Mouse (Mus musculus) heart, embryonic 11.5 days (tissue): ENCODE measurements at regions not wholly inside any gene's neighbourhood (a gene's known extent, or its start where the extent isn't known, plus 50 kb on each side); places are given as distances from the start of the nearest gene placed in this dataset.

ENCODE experiments used
- ATAC-seq: fragments of 200-750 bp; cut with Nextera tagmentation; replicated peaks from 2 replicates; pipeline ENCODE4 v1.8.0; 2017; ENCODE audit warnings: moderate library complexity; ENCODE audit not compliant: insufficient number of reproducible peaks, low FRiP score, low TSS enrichment
- H3K27ac ChIP-seq: fragments of 300-500 bp; sonication (generic); 2 replicates; pipeline ENCODE4 v1.5.1; 2014; ENCODE audit warnings: mild to moderate bottlenecking, low read depth, low read length
- H3K27me3 ChIP-seq: fragments of 300-500 bp; sonication (generic); 2 replicates; pipeline ENCODE4 v1.6.1; 2014; ENCODE audit warnings: mild to moderate bottlenecking, low read length, mixed read lengths; ENCODE audit not compliant: control insufficient read depth, insufficient read depth
- H3K36me3 ChIP-seq: fragments of 300-500 bp; sonication (generic); 2 replicates; pipeline ENCODE4 v1.6.1; 2014; ENCODE audit warnings: mild to moderate bottlenecking, low read length, moderate library complexity, mixed read lengths; ENCODE audit not compliant: control insufficient read depth, insufficient read depth
- H3K4me1 ChIP-seq: fragments of 300-500 bp; sonication (generic); 2 replicates; pipeline ENCODE4 v1.6.1; 2014; ENCODE audit warnings: low read length; ENCODE audit not compliant: control insufficient read depth, insufficient read depth
- H3K4me2 ChIP-seq: fragments of 300-500 bp; sonication (generic); 2 replicates; pipeline ENCODE4 v1.6.1; 2014; ENCODE audit warnings: mild to moderate bottlenecking, moderate library complexity
- H3K4me3 ChIP-seq: fragments of 300-500 bp; sonication (generic); 2 replicates; pipeline ENCODE4 v1.5.1; 2014; ENCODE audit warnings: low read depth, low read length
- H3K9ac ChIP-seq: fragments of 300-500 bp; sonication (generic); 2 replicates; pipeline ENCODE4 v1.6.1; 2014; ENCODE audit warnings: mild to moderate bottlenecking, low read depth, low read length, moderate library complexity
- H3K9me3 ChIP-seq: fragments of 300-500 bp; sonication (generic); replicated peaks from 2 replicates; pipeline ENCODE4 v1.6.1; 2016; ENCODE audit warnings: low read length; ENCODE audit not compliant: control insufficient read depth
- WGBS: fragments of 180-500 bp; shearing (Covaris S2); extraction: QIAGEN DNeasy Blood & Tissue Kit; methylation state at CpG from one replicate; pipeline ENCODE4 v1.1.7; 2014; ENCODE audit not compliant: insufficient replicate concordance; 5-methylcytosine and 5-hydroxymethylcytosine counted together

- 0 out of 2 replicates have a peak, but pooled peaks have one; percentile 10 for ATAC-seq
Measured at GRCm38 (mm10) chr3:149404691-149405090, 414.3 kb upstream of the Adgrl2 start.

GRCm38 (mm10) chr3:149402496-149402895 lies 412.1 kb upstream of the Adgrl2 start:
- Histone ChIP-seq H3K4me1 (no peaks in the 10 kb centered on the region), H3K4me3 (no peak overlapping the region), H3K36me3 (no peaks in the 10 kb centered on the region), H3K27me3 (no peaks in the 10 kb centered on the region), H3K27ac (no peak overlapping the region), H3K9ac (no peak overlapping the region), H3K9me3 (no peaks in the 10 kb centered on the region), H3K4me2 (no peak overlapping the region)
- ATAC-seq = no peak
- WGBS = 77% methylated on average over 9 of the region's 9 CpGs

More at GRCm38 (mm10) chr3:149404691-149405090, 414.3 kb upstream of the Adgrl2 start:
- H3K27ac ChIP-seq = no peak overlapping the region
- 77% methylated on average over 14 of the region's 14 CpGs for WGBS
- H3K36me3 ChIP-seq = no peaks in the 10 kb centered on the region
- no peak overlapping the region for H3K4me3 ChIP-seq
- no peaks in the 10 kb centered on the region for H3K4me1 ChIP-seq
- H3K27me3 ChIP-seq = no peaks in the 10 kb centered on the region
- no peaks in the 10 kb centered on the region for H3K9me3 ChIP-seq
- H3K9ac ChIP-seq = no peak overlapping the region
- H3K4me2 ChIP-seq = no peak overlapping the region

- Histone ChIP-seq H3K36me3 (no peaks in the 10 kb centered on the region), H3K4me2 (no peak overlapping the region), H3K4me3 (no peak overlapping the region), H3K9me3 (no peaks in the 10 kb centered on the region), H3K27me3 (no peaks in the 10 kb centered on the region), H3K27ac (no peak overlapping the region), H3K4me1 (no peaks in the 10 kb centered on the region), H3K9ac (no peak overlapping the region)
- 53% methylated on average over 4 of the region's 4 CpGs for WGBS
- no peak for ATAC-seq
Measured at GRCm38 (mm10) chr3:149395082-149395481, 404.7 kb upstream of the Adgrl2 start.

- Histone ChIP-seq H3K27ac (no peak overlapping the region), H3K27me3 (no peaks in the 10 kb centered on the region), H3K36me3 (no peaks in the 10 kb centered on the region), H3K9me3 (no peaks in the 10 kb centered on the region), H3K4me2 (no peak overlapping the region), H3K4me1 (no peaks in the 10 kb centered on the region), H3K9ac (no peak overlapping the region), H3K4me3 (no peak overlapping the region)
- WGBS = 66% methylated on average over 4 of the region's 4 CpGs
- ATAC-seq = no peak
Measured at GRCm38 (mm10) chr3:149393317-149394172, 403.2 kb upstream of the Adgrl2 start.

- H3K36me3 ChIP-seq = no peaks in the 10 kb centered on the region
- no peak overlapping the region for H3K27ac ChIP-seq
- H3K9ac ChIP-seq = no peak overlapping the region
- H3K27me3 ChIP-seq = no peaks in the 10 kb centered on the region
- no peaks in the 10 kb centered on the region for H3K4me1 ChIP-seq
- 85% methylated on average over 9 of the region's 9 CpGs for WGBS
- H3K4me2 ChIP-seq = no peak overlapping the region
- H3K9me3 ChIP-seq = no peaks in the 10 kb centered on the region
- ATAC-seq = no peak
- H3K4me3 ChIP-seq = no peak overlapping the region
Measured at GRCm38 (mm10) chr3:149392164-149392563, 401.8 kb upstream of the Adgrl2 start.

GRCm38 (mm10) chr3:149387537-149387936 lies 397.2 kb upstream of the Adgrl2 start:
- no peak overlapping the region for H3K4me2 ChIP-seq
- H3K4me1 ChIP-seq = 0 out of 2 replicates have a peak, but pooled peaks cover 4% of the 10 kb centered on the region
- H3K36me3 ChIP-seq = no peaks in the 10 kb centered on the region
- no peaks in the 10 kb centered on the region for H3K27me3 ChIP-seq
- no peak overlapping the region for H3K27ac ChIP-seq
- 28% methylated on average over 3 of the region's 3 CpGs for WGBS
- no peak for ATAC-seq
- H3K9me3 ChIP-seq = no peaks in the 10 kb centered on the region
- no peak overlapping the region for H3K9ac ChIP-seq
- no peak overlapping the region for H3K4me3 ChIP-seq

GRCm38 (mm10) chr3:149386027-149386426 lies 395.7 kb upstream of the Adgrl2 start:
- Histone ChIP-seq H3K4me3 (no peak overlapping the region), H3K27ac (no peak overlapping the region), H3K4me2 (no peak overlapping the region), H3K9me3 (no peaks in the 10 kb centered on the region), H3K36me3 (no peaks in the 10 kb centered on the region), H3K4me1 (peaks cover 8% of the 10 kb centered on the region; the same call in 1 of the 2 replicates), H3K9ac (no peak overlapping the region), H3K27me3 (no peaks in the 10 kb centered on the region)
- ATAC-seq = no peak
- 53% methylated on average over 2 of the region's 2 CpGs for WGBS

- H3K27me3 ChIP-seq = no peaks in the 10 kb centered on the region
- WGBS = 46% methylated on average over 6 of the region's 6 CpGs
- H3K4me2 ChIP-seq = no peak overlapping the region
- no peaks in the 10 kb centered on the region for H3K36me3 ChIP-seq
- ATAC-seq = no peak
- no peak overlapping the region for H3K9ac ChIP-seq
- no peak overlapping the region for H3K27ac ChIP-seq
- H3K4me3 ChIP-seq = no peak overlapping the region
- no peaks in the 10 kb centered on the region for H3K9me3 ChIP-seq
- peaks cover 10% of the 10 kb centered on the region; the same call in 1 of the 2 replicates for H3K4me1 ChIP-seq
Measured at GRCm38 (mm10) chr3:149385336-149385735, 395.0 kb upstream of the Adgrl2 start.
